Mouse (Mus musculus): ENCODE data around the gene Olfr49. TPM values are rescaled to one million over a fixed set of nuclear protein-coding genes. Genes with fewer than 3 reads are reported as not detected.
"Not testable (repeated sequence)": the region's sequence is repeated elsewhere in the genome, so short reads cannot be mapped to it uniquely, and the experiment has no call there.

The Olfr49 gene
- polyA plus RNA-seq, 1 experiment from 2014 or later = not detected

GRCm38 (mm10) chr14:54239002-54239736 lies 45.6 kb downstream of the Olfr49 start:
- no peaks in the 10 kb centered on the region for H3K27me3 ChIP-seq
- 0 out of 2 replicates have a peak, but pooled peaks have one; percentile 8 for ATAC-seq (ENCODE audit: insufficient number of reproducible peaks, insufficient read depth, low FRiP score, low TSS enrichment, low read depth)
- H3K36me3 ChIP-seq = peaks cover 63% of the 10 kb centered on the region
- no peak overlapping the region for H3K27ac ChIP-seq
- H3K9me3 ChIP-seq = no peaks in the 10 kb centered on the region
- no peak overlapping the region for H3K4me3 ChIP-seq
- H3K4me1 ChIP-seq = no peaks in the 10 kb centered on the region
- H3K9ac ChIP-seq = no peak overlapping the region
- no peak overlapping the region for H3K4me2 ChIP-seq
- WGBS = 16% methylated on average over 7 of the region's 7 CpGs

GRCm38 (mm10) chr14:54236881-54237280 lies 47.9 kb downstream of the Olfr49 start:
- H3K9me3 ChIP-seq = no peaks in the 10 kb centered on the region
- no peak for ATAC-seq (ENCODE audit: insufficient number of reproducible peaks, insufficient read depth, low FRiP score, low TSS enrichment, low read depth)
- no peak overlapping the region for H3K9ac ChIP-seq
- H3K27ac ChIP-seq = no peak overlapping the region
- peaks cover 13% of the 10 kb centered on the region; the same call in 1 of the 2 replicates for H3K4me1 ChIP-seq
- peaks cover 44% of the 10 kb centered on the region for H3K36me3 ChIP-seq
- H3K4me3 ChIP-seq = no peak overlapping the region
- WGBS = 87% methylated on average over 5 of the region's 5 CpGs
- no peak overlapping the region for H3K4me2 ChIP-seq
- H3K27me3 ChIP-seq = no peaks in the 10 kb centered on the region

DNA sequence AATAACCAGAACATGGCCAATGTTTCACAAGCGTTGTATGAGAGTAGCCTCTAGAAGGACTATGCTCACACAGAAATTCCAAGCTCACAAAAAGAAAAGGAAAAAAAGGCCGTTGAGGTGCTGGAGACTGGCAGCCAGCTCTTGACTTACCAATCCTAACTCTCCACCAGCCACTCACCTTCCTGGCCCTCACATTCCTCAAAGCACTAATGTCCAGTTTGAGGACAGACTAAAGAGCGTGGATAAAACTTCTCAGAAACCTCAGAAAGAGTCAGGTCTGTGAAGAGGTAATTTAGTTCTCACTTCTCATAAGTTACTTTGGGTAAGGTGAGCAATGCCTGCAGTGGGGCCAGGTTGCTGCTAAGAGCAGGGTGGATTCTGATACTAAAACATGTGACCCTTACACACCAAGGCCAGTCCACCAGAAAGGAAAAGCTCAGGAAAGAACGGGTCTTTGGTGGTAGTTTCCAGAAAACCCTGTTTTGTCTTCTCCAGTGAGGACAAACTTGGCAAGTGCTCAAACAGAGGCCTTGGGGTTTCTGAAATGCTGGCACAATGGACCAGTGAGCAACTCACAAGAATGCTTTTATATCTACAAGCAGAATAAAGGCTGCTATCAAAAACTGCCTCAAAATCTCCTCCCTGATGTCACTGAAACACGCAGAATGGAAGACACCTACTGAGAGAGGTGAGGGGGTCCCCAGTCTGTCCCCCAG lies 48.8 kb downstream of the Olfr49 start:
- ATAC-seq (ENCODE audit: insufficient number of reproducible peaks, insufficient read depth, low FRiP score, low TSS enrichment, low read depth) = no peak
- Histone ChIP-seq H3K9ac (no peak overlapping the region), H3K27ac (no peak overlapping the region), H3K27me3 (no peaks in the 10 kb centered on the region), H3K4me1 (peaks cover 13% of the 10 kb centered on the region; the same call in 1 of the 2 replicates), H3K4me3 (no peak overlapping the region), H3K36me3 (peaks cover 35% of the 10 kb centered on the region), H3K9me3 (no peaks in the 10 kb centered on the region), H3K4me2 (no peak overlapping the region)
- 89% methylated on average over 5 of the region's 5 CpGs for WGBS

DNA sequence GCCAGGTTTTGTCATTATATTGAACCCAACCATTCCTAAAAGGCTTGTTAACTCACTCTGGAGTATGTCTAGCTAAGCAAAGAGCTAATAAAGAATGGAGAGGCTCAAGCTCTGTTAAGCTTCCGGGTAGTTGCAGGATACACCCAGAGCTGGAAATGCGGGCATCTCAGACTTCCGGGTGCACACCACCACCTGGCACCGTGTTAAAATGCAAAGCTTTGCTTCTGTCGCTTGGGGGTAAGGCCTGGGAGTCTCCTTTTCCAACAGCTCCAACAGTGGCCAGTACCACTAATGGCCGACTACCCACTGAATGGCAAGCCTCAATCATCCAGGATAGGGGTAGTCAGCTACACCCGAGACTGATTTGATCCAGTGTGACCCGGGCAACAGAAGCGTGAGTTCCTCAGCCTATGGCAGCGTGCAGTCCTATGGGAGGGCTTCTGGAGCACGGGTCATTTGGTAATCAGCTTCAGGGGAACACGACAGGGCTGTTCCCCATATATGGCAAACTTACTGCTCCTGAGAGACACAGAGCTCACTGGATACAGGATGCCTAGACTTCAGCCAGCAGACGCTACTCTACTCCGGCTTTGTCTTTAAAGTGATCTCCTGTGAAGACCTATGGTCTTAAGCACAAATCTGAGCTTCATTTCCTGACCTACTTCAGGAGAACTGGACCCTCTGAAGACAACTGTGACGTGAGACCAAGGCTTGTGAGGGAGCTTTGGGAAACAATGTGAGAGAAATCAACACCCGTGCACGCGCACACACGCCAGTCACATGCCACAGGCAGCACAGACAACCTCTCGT lies 50.3 kb downstream of the Olfr49 start:
- Histone ChIP-seq H3K27me3 (no peaks in the 10 kb centered on the region), H3K9ac (no peak overlapping the region; the same call in 1 of the 2 replicates), H3K4me2 (no peak overlapping the region), H3K4me1 (peaks cover 13% of the 10 kb centered on the region; the same call in 1 of the 2 replicates), H3K4me3 (no peak overlapping the region), H3K27ac (0 out of 2 replicates have a peak overlapping the region, but pooled peaks have one; percentile 56), H3K36me3 (peaks cover 28% of the 10 kb centered on the region), H3K9me3 (no peaks in the 10 kb centered on the region)
- ATAC-seq (ENCODE audit: insufficient number of reproducible peaks, insufficient read depth, low FRiP score, low TSS enrichment, low read depth) = no peak
- WGBS = 79% methylated on average over 20 of the region's 20 CpGs

DNA sequence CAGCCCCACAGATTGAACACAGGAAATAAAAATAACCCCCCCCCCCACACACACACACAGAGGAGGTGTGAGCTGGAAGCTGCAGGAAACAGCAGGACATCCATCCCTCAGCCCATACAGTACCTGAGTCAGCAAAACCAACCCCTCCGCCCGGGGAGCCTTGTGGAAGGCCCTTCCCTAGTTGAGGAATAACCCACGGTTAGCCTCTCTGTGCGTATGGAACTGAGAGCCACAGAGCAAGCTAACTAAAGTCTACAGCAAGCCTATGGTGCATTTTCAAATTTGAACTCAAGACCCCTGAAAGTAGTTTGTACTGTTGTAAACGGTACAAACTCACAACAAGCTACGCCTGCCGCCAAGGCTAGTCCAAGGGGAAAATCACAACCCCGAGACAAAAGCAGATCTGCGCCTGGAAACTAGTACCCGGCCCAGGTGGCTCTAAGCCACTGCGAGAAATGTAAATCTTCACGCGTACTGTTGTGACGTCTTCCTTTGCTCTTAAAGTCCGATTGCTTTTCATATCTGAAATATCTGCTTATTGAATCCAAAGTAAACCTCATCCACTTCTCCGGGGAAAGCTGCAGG lies 51.1 kb downstream of the Olfr49 start:
- Histone ChIP-seq H3K27ac (peak overlapping the region; percentile 56; the same call in 1 of the 2 replicates), H3K4me1 (peaks cover 21% of the 10 kb centered on the region), H3K9ac (no peak overlapping the region; the same call in none of the 2 replicates), H3K9me3 (no peaks in the 10 kb centered on the region), H3K4me3 (no peak overlapping the region), H3K27me3 (no peaks in the 10 kb centered on the region), H3K36me3 (peaks cover 22% of the 10 kb centered on the region), H3K4me2 (0 out of 2 replicates have a peak overlapping the region, but pooled peaks have one; percentile 1)
- 73% methylated on average over 16 of the region's 16 CpGs for WGBS
- no peak for ATAC-seq (ENCODE audit: insufficient number of reproducible peaks, insufficient read depth, low FRiP score, low TSS enrichment, low read depth)

DNA sequence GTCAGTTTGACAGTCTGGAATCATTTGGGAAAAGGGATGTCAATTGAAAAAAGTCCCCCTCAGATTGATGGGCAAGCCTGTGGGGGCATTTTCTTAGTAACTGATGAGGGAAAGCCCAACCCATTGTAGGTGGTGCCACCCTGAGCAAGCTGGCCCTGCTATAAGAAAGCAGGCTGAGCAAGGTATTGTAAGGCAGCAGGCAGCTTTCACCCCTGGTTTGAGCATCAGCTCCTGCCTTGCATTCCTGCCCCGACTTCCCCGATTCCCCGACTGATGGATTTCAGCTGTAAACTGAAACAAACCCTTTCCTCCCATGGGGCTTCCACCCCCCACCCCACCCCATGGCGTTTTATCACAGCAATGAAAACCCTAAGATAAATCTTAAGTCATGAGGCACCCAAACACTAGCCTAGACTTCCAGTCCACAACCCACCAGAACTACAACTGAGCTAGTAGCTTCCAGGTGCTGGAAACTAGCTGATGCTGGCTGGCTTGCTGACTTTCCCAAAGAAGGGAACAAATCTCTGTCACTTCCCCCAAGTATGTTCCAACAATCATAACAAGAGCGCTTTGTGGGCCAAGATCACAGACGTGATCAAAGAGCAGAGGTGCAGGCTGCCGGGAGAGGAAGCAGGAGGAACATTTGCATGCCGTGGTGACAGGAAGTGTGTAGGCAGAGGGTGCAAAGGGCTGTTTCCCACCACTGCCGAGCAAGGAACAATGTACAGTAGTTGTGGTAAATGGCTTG lies 51.8 kb downstream of the Olfr49 start:
- Histone ChIP-seq H3K4me3 (no peak overlapping the region), H3K9me3 (no peaks in the 10 kb centered on the region), H3K27ac (peak overlapping the region; percentile 51; the same call in 1 of the 2 replicates), H3K36me3 (peaks cover 19% of the 10 kb centered on the region), H3K4me2 (0 out of 2 replicates have a peak overlapping the region, but pooled peaks have one; percentile 1), H3K4me1 (peaks cover 27% of the 10 kb centered on the region), H3K27me3 (no peaks in the 10 kb centered on the region), H3K9ac (no peak overlapping the region; the same call in 1 of the 2 replicates)
- 20% methylated on average over 9 of the region's 9 CpGs for WGBS
- no peak for ATAC-seq (ENCODE audit: insufficient number of reproducible peaks, insufficient read depth, low FRiP score, low TSS enrichment, low read depth)

GRCm38 (mm10) chr14:54232143-54232542 lies 52.6 kb downstream of the Olfr49 start:
- Histone ChIP-seq H3K36me3 (peaks cover 17% of the 10 kb centered on the region), H3K4me3 (no peak overlapping the region), H3K27ac (no peak overlapping the region), H3K27me3 (no peaks in the 10 kb centered on the region), H3K9me3 (no peaks in the 10 kb centered on the region), H3K4me2 (no peak overlapping the region), H3K4me1 (peaks cover 33% of the 10 kb centered on the region), H3K9ac (peak overlapping the region; percentile 21; the same call in 1 of the 2 replicates)
- WGBS = 76% methylated on average over 9 of the region's 9 CpGs
- ATAC-seq (ENCODE audit: insufficient number of reproducible peaks, insufficient read depth, low FRiP score, low TSS enrichment, low read depth) = no peak

DNA sequence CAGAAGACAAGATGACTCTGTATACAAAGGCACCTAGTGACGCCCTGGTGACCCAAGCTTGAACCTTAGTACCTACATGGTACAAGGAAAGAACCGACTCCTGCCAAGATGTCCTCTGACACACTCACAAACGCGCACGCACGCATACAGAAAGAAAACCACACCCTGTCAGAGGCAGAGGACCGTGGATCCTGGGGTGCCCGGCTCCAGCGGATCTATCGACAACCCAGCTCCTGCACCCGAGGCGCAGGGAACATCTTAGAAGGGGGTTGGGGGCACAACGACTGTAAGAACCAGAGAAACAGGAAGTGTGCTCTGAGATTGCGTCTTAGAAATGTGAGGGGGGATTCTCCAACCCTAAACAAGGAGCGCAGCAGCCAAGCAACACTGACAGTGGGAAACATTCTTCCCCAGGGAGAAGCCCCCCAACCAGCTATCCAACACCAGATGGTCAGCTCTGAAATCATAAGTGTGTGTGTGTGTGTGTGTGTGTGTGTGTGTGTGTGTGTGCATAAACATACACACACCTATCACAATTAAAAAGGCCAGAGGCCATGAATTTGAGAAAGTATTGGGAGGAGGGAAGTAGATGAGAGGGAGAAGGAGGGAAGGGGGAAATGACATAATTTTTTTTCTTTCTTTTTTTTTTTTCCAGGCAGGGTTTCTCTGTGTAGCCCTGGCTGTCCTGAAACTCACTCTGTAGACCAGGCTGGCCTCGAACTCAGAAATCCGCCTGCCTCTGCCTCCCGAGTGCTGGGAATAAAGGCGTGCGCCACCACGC lies 53.4 kb downstream of the Olfr49 start:
- no peak overlapping the region for H3K4me3 ChIP-seq
- no peak overlapping the region for H3K27ac ChIP-seq
- peaks cover 33% of the 10 kb centered on the region for H3K4me1 ChIP-seq
- ATAC-seq (ENCODE audit: insufficient number of reproducible peaks, insufficient read depth, low FRiP score, low TSS enrichment, low read depth) = no peak
- no peak overlapping the region for H3K9ac ChIP-seq
- H3K27me3 ChIP-seq = no peaks in the 10 kb centered on the region
- peaks cover 16% of the 10 kb centered on the region for H3K36me3 ChIP-seq
- 80% methylated on average over 21 of the region's 21 CpGs for WGBS
- no peaks in the 10 kb centered on the region for H3K9me3 ChIP-seq
- H3K4me2 ChIP-seq = no peak overlapping the region

DNA sequence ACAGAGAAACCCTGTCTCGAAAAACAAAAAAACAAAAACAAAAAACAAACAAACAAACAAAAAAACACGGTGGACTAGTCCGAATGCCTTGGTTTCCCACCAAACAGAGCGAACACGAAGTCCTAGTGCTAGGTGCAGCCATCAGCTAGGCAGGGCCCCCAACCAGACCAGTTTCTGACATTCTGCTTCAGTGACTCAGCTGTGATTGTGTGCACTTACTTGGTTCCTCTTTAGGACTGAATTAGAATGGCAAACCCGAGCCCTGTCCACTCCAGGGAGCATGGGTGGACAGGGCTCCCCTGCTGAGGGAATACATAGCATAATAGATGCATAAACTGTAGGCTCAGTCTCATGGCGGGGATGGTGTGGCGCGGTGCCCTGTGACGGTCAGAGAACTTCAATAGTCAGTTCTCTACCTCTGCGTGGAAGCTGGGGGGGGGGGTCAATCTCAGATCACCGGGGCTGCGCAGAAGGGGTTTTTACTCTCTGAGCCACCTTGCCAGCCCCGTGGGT lies 54.0 kb downstream of the Olfr49 start:
- no peak overlapping the region for H3K4me2 ChIP-seq
- H3K9me3 ChIP-seq = no peaks in the 10 kb centered on the region
- H3K9ac ChIP-seq = no peak overlapping the region
- no peak for ATAC-seq (ENCODE audit: insufficient number of reproducible peaks, insufficient read depth, low FRiP score, low TSS enrichment, low read depth)
- peaks cover 16% of the 10 kb centered on the region for H3K36me3 ChIP-seq
- H3K4me3 ChIP-seq = no peak overlapping the region
- H3K4me1 ChIP-seq = peaks cover 33% of the 10 kb centered on the region
- no peak overlapping the region for H3K27ac ChIP-seq
- 88% methylated on average over 14 of the region's 14 CpGs for WGBS
- 0 out of 2 replicates have a peak, but pooled peaks cover 4% of the 10 kb centered on the region for H3K27me3 ChIP-seq

DNA sequence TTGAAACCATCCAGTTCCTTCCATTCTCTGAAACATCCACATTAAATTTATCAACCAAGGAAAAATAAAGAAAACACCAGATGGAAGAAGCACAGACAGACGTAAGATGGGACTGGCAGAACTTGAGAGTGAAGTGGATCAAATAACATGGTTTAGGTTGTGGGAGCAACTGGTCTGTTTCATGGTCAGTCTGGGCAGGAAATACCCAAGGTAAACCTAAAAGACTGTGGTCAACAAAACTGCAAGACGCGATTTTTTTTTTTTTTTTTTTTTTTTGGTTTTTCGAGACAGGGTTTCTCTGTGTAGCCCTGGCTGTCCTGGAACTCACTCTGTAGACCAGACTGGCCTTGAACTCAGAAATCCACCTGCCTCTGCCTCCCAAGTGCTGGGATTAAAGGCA lies 54.9 kb downstream of the Olfr49 start:
- H3K27ac ChIP-seq; H3K4me2 ChIP-seq; H3K4me3 ChIP-seq; H3K36me3 ChIP-seq; ATAC-seq (ENCODE audit: insufficient number of reproducible peaks, insufficient read depth, low FRiP score, low TSS enrichment, low read depth); H3K27me3 ChIP-seq; H3K9me3 ChIP-seq; H3K9ac ChIP-seq: not testable (repeated sequence)
- 77% methylated on average over 3 of the region's 4 CpGs for WGBS
- H3K4me1 ChIP-seq = peaks cover 33% of the 10 kb centered on the region
